Mouse (Mus musculus) limb, embryonic 12.5 days (tissue): Measurements from ENCODE around the gene Bora. TPM values are rescaled to one million over a fixed set of nuclear protein-coding genes. Genes with fewer than 3 reads are reported as not detected.
"Not testable (repeated sequence)": the region's sequence is repeated elsewhere in the genome, so short reads cannot be mapped to it uniquely, and the experiment has no call there.

Experiments used
- ATAC-seq: fragments of 200-750 bp; cut with Nextera tagmentation; 2 replicates; pipeline ENCODE4 v1.8.0; 2017; ENCODE audit warnings: low read depth, moderate TSS enrichment; ENCODE audit not compliant: insufficient number of reproducible peaks, insufficient read depth, low FRiP score, low TSS enrichment
- H3K27ac ChIP-seq: fragments of 300-500 bp; sonication (generic); 2 replicates; pipeline ENCODE4 v1.5.1; 2016; ENCODE audit warnings: mild to moderate bottlenecking, moderate library complexity
- H3K27me3 ChIP-seq: fragments of 300-500 bp; sonication (generic); 2 replicates; pipeline ENCODE4 v1.6.1; 2016; ENCODE audit warnings: mild to moderate bottlenecking, moderate library complexity
- H3K36me3 ChIP-seq: fragments of 300-500 bp; sonication (generic); 2 replicates; pipeline ENCODE4 v1.6.1; 2016; ENCODE audit warnings: mild to moderate bottlenecking, moderate library complexity
- H3K4me1 ChIP-seq: fragments of 300-500 bp; sonication (generic); replicated peaks from 2 replicates; pipeline ENCODE4 v1.6.1; 2016
- H3K4me2 ChIP-seq: fragments of 300-500 bp; sonication (generic); 2 replicates; pipeline ENCODE4 v1.6.1; 2016; ENCODE audit warnings: mild to moderate bottlenecking, moderate library complexity
- H3K4me3 ChIP-seq: fragments of 300-500 bp; sonication (generic); replicated peaks from 2 replicates; pipeline ENCODE4 v1.5.1; 2016; ENCODE audit warnings: mild to moderate bottlenecking
- H3K9ac ChIP-seq: fragments of 300-500 bp; sonication (generic); replicated peaks from 2 replicates; pipeline ENCODE4 v1.6.1; 2016; ENCODE audit warnings: mild to moderate bottlenecking, moderate library complexity
- H3K9me3 ChIP-seq: fragments of 300-500 bp; sonication (generic); 2 replicates; pipeline ENCODE4 v1.6.1; 2016; ENCODE audit warnings: mild to moderate bottlenecking, moderate library complexity
- WGBS: fragments of 180-500 bp; shearing (Covaris S2); methylation state at CpG from one replicate; pipeline ENCODE4 v1.1.7; 2016; 5-methylcytosine and 5-hydroxymethylcytosine counted together
- polyA plus RNA-seq: library from polyadenylated mRNA; unstranded; fragments of >200 nt; fragmentation: Nextera tagmentation; extraction: Ambion mirVana; gene quantifications from 2 replicates; pipeline ENCODE4 v1.2.1, GENCODE M21; 2016

Gene Bora
- 102 and 118 TPM in 2 replicates for polyA plus RNA-seq

DNA sequence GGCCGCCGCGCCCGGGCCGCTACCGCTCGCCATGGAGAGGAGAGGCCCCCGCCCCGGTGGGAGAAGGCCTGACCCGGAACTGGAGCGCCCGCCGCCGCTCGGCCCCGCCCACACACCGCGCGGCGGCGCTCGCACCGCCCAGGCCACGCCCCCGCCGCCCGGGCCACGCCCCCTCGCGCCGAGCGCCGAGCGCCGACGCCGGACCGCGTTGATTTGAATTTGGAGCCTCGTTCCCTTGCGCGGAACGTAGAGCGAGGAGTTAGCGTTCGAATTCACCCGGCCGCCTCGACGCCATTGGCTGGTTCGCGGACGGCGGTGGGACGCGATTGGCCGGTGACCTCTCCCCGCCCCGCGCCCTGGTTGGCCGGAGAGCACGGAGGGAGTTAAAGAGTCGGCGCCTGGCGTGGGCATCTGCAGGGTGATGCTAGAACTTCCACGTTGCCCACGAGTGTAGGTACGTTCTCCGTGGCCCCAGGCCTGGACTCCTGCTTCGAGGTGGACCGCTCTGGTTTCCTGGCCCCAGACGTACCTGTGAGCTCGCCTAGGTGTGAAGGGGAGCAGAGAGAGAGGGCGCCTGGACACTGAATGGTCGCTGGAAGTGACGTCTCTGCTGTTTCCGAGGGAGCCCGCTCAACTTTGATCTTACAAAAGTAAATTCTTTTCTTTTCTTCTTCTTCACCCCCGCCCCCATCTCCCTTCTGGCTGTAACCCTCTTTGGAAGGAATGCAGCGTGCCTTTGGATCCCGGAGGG, at the start of gene Bora, which contains the start of gene Mzt1:
Bora (plus strand) TSS at position 192 of the 751 bp plus-strand sequence.
Mzt1 (minus strand) TSS at position 104 of the 751 bp plus-strand sequence.
- peak within 1 kb of the TSS; percentile 93 for H3K27ac ChIP-seq
- H3K4me2 ChIP-seq, result peak within 1 kb of the TSS; percentile 70
- H3K27me3 ChIP-seq, result no peaks in the 10 kb centered on the region
- H3K36me3 ChIP-seq, result peaks cover 14% of the 10 kb centered on the region
- H3K4me3 ChIP-seq, result peak within 1 kb of the TSS; percentile 92
- peaks cover 28% of the 10 kb centered on the region for H3K4me1 ChIP-seq
- H3K9me3 ChIP-seq, result no peaks in the 10 kb centered on the region
- ATAC-seq, result peak; percentile 96
- under 1% methylated on average over 81 of the region's 81 CpGs for WGBS
- H3K9ac ChIP-seq, result peak within 1 kb of the TSS; percentile 95

- 72% methylated on average over 8 of the region's 8 CpGs for WGBS
- Histone ChIP-seq H3K4me1 (no peaks in the 10 kb centered on the region), H3K9me3 (no peaks in the 10 kb centered on the region), H3K9ac (no peak overlapping the region), H3K27me3 (no peaks in the 10 kb centered on the region), H3K4me2 (no peak overlapping the region), H3K36me3 (no peaks in the 10 kb centered on the region), H3K27ac (no peak overlapping the region), H3K4me3 (no peak overlapping the region)
- ATAC-seq, result no peak
Measured at GRCm38 (mm10) chr14:99010224-99010919, 35.6 kb upstream of the Bora start.

GRCm38 (mm10) chr14:99010920-99011313, 35.1 kb upstream of the Bora start:
- 62% methylated on average over 2 of the region's 2 CpGs for WGBS
- Histone ChIP-seq H3K4me2 (no peak overlapping the region), H3K27ac (no peak overlapping the region), H3K4me3 (no peak overlapping the region), H3K9me3 (no peaks in the 10 kb centered on the region), H3K27me3 (no peaks in the 10 kb centered on the region), H3K36me3 (no peaks in the 10 kb centered on the region), H3K4me1 (no peaks in the 10 kb centered on the region), H3K9ac (no peak overlapping the region)
- ATAC-seq, result no peak

DNA sequence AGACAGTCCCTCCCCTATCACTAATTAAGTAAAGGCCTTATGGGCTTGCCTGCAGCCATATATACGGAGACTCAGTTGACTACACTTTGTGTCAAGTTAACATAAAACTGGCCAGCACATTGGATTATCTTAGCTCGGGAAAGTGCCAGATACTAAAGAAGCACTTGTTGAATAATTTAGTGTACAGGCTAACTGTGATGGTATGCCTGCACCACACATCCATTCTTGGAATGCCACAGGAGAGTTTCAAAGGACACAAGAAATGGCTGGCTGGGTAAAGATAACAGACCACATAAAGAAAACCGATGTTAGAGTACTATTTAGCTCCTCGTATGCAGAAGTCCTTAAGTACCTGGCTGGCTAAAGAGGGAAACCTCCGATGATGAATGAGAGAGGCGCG, 27.3 kb upstream of the Bora start:
- no peaks in the 10 kb centered on the region for H3K9me3 ChIP-seq
- H3K4me1 ChIP-seq, result no peaks in the 10 kb centered on the region
- no peak overlapping the region for H3K4me2 ChIP-seq
- H3K9ac ChIP-seq, result no peak overlapping the region
- H3K4me3 ChIP-seq, result no peak overlapping the region
- WGBS, result 76% methylated on average over 7 of the region's 7 CpGs
- H3K27me3 ChIP-seq, result no peaks in the 10 kb centered on the region
- H3K27ac ChIP-seq, result no peak overlapping the region
- H3K36me3 ChIP-seq, result no peaks in the 10 kb centered on the region
- no peak for ATAC-seq

DNA sequence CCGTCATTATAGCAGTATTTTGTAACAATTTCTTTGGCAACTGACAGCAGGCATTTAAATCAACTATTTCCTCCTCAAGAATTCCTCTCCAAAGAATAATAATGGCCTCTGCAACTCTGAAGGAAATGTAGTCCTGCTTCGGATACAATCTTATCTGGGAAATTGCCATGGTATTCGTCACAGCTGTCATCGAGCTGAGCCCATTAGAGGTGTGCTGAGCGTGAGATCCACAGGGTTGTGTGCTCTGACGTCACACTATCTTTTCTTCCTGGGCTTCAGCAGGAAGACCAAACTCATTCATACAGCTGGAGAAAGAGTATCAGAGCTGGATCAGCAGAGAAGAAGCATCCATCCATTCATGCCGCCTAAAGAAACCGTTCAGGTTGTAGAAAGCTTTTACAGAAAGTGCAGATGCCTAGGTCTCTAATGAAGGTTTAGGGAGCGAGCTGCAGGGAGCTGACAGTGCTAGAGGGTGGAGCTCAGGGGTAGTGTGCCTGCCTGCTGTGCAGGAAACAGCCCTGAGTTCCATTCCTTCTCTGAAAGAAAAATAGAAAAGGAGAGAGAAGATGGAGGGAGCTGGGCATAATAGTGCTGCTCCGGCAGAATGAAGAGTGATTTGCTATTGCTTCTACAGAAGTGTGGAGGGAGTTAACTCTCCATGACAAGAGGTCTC, 26.8 kb upstream of the Bora start:
- Histone ChIP-seq H3K27me3 (no peaks in the 10 kb centered on the region), H3K36me3 (no peaks in the 10 kb centered on the region), H3K4me2 (0 out of 2 replicates have a peak overlapping the region, but pooled peaks have one; percentile 2), H3K4me3 (no peak overlapping the region), H3K9ac (no peak overlapping the region), H3K27ac (no peak overlapping the region), H3K4me1 (no peaks in the 10 kb centered on the region), H3K9me3 (no peaks in the 10 kb centered on the region)
- WGBS, result 42% methylated on average over 10 of the region's 10 CpGs
- no peak for ATAC-seq

GRCm38 (mm10) chr14:99022346-99023086, 23.5 kb upstream of the Bora start:
- peak overlapping the region; percentile 48 for H3K4me2 ChIP-seq
- no peak overlapping the region for H3K27ac ChIP-seq
- no peak for ATAC-seq
- no peaks in the 10 kb centered on the region for H3K27me3 ChIP-seq
- no peaks in the 10 kb centered on the region for H3K9me3 ChIP-seq
- WGBS, result 50% methylated on average over 12 of the region's 12 CpGs
- H3K4me1 ChIP-seq, result no peaks in the 10 kb centered on the region
- H3K36me3 ChIP-seq, result no peaks in the 10 kb centered on the region
- H3K4me3 ChIP-seq, result peak overlapping the region; percentile 20
- H3K9ac ChIP-seq, result 0 out of 2 replicates have a peak overlapping the region, but pooled peaks have one; percentile 32

GRCm38 (mm10) chr14:99029987-99030386, 16.0 kb upstream of the Bora start:
- no peak overlapping the region for H3K9ac ChIP-seq
- no peaks in the 10 kb centered on the region for H3K27me3 ChIP-seq
- ATAC-seq, result no peak
- no peaks in the 10 kb centered on the region for H3K9me3 ChIP-seq
- no peak overlapping the region for H3K4me2 ChIP-seq
- H3K27ac ChIP-seq, result no peak overlapping the region
- H3K4me3 ChIP-seq, result no peak overlapping the region
- H3K36me3 ChIP-seq, result peaks cover 14% of the 10 kb centered on the region
- no peaks in the 10 kb centered on the region for H3K4me1 ChIP-seq
- 86% methylated on average over 5 of the region's 5 CpGs for WGBS

DNA sequence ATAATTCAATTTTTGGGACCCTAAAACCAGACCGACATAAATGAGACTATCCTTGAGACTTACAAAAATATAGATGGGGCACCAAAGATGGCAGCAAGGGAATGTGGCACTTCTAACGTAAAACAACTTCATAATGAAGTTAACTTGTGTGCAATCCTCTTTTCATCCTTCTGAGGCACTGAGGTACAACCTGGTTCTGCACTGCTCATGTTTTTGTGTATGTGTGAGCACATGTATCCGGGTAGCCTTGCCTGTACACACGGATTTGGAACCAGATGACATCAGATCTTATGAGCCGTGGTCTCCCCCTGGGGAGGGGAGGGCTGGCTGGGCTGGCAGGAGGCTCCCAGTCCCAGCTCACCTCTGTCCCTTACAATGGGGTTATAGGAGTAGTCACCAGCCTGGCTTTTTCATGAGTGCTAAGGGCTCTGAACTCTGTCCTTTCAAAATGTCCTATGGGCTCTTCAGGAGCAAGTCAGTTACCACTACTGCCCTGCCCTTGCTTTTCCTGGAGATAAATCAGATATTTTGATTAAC, 14.6 kb upstream of the Bora start:
- Histone ChIP-seq H3K4me2 (no peak overlapping the region), H3K4me3 (no peak overlapping the region), H3K9me3 (no peaks in the 10 kb centered on the region), H3K9ac (no peak overlapping the region), H3K27me3 (no peaks in the 10 kb centered on the region), H3K36me3 (peaks cover 21% of the 10 kb centered on the region), H3K4me1 (no peaks in the 10 kb centered on the region), H3K27ac (no peak overlapping the region)
- 81% methylated on average over 5 of the region's 5 CpGs for WGBS
- ATAC-seq, result no peak

DNA sequence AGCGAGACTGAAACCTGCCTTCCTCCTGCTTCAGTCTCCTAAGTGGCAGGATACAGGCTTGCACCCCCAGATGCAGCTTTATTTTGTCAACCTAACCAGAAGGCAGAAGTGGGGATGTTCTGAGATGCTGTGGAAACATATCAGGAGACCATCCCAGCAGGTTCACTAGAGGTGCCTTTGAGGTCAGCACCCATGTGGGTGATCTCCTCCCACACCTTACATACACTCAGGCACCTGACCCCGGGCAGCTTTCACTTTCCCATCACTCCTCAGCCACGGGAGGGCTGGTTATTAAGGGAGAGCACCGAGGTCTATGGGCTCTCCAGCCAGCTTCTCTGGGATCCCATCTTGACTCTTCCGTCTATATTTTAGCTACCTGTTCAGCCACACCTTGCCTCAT, 13.4 kb upstream of the Bora start:
- H3K27me3 ChIP-seq, result no peaks in the 10 kb centered on the region
- H3K4me2 ChIP-seq, result no peak overlapping the region
- H3K36me3 ChIP-seq, result peaks cover 25% of the 10 kb centered on the region
- no peak overlapping the region for H3K27ac ChIP-seq
- no peaks in the 10 kb centered on the region for H3K4me1 ChIP-seq
- no peak overlapping the region for H3K9ac ChIP-seq
- no peak overlapping the region for H3K4me3 ChIP-seq
- WGBS, result 73% methylated on average over 5 of the region's 5 CpGs
- H3K9me3 ChIP-seq, result no peaks in the 10 kb centered on the region
- no peak for ATAC-seq

GRCm38 (mm10) chr14:99034851-99035250, 11.2 kb upstream of the Bora start:
- peaks cover 43% of the 10 kb centered on the region for H3K36me3 ChIP-seq
- H3K4me3 ChIP-seq, H3K4me2 ChIP-seq, ATAC-seq, H3K27me3 ChIP-seq, H3K27ac ChIP-seq, H3K9me3 ChIP-seq, H3K4me1 ChIP-seq, H3K9ac ChIP-seq: not testable (repeated sequence)
- WGBS, result 92% methylated on average over 8 of the region's 8 CpGs
